Mouse (Mus musculus) left cerebral cortex, adult 18-20 months (tissue): Measurements from ENCODE around the gene Cep290. TPM values are rescaled to one million over a fixed set of nuclear protein-coding genes. Genes with fewer than 3 reads are reported as not detected.

Experiments
- DNase-seq, 2 experiments: peaks; one replicate each; pipeline ENCODE4 v3.0.0; 2021 to 2022; ENCODE audit warnings: low spot score in 2 of 2, mixed read lengths in 1 of 2
- total RNA-seq, 2 experiments: library from RNA; stranded (reverse); gene quantifications; 2 replicates each; pipeline ENCODE4 v1.2.3; 2021

Gene Cep290
- total RNA-seq, 2 experiments from 2014 or later, result 15.2 to 17.2 TPM

DNA sequence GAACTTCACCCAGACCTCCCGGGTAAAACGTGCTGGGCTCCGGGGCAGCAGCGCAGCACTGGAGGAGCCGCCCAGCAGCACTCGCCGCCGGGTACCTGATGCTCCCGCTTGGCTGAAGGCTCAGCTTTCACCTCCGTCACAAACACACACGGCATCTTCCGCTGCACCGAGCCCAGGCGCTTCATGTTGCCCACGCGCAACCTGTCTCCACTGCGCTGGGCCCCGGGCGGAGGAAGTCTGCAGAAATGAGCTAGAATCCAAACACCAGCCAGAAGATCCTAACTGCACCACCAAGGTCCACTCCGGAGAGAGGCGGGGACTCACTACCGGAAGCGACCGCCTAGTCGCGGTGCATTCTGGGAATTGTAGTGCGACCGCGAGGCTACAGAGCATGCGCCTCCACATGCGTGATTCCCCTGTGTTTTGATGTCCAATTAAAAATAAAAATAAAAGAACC lies 101.6 kb downstream of the Cep290 start:
- DNase-seq, result peak; percentile 94

DNA sequence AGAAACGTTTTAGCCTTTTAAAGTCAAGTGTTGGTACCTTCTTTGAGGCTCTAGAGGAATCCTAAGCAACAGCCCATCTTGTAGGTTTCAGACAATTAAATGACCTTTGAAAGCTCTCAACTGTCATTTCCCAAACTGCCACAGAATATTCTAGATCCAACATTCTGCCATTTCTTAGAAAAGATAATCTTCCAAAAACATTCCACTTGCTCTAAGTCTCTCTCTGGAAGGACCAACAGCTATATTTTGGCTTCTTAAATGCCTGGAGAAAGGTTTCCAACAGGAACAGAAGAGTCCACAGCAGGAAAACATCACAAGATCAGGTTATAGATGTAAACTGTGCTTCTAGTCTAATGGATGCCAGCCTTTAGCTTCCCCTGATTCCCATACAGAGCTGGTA lies 103.0 kb downstream of the Cep290 start, which contains the start of the genes 4930430F08Rik and 1700017N19Rik:
Gene 4930430F08Rik (minus strand): TSS at position 101 of the 400 bp plus-strand sequence.
Gene 1700017N19Rik (plus strand): TSS at position 162 of the 400 bp plus-strand sequence.
- no peak for DNase-seq

DNA sequence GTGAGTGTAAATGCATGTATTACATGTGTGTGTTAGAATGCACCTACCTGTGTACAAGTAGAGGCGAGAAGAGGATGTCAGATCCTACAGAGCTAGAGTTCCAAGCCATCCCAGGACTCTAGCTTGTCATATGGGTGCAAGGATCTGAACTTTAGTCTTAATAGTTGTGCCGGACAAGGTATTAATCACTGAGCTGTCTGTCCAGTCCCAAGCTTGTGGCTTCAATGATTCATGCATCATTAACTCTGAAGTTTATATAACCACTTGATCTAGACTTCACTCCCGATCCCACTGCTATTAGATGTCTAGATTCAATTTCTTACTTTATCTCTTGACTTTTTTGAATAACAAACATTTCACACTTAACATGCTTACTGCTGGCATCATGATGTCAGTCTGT lies 111.0 kb downstream of the Cep290 start:
- no peak for DNase-seq

DNA sequence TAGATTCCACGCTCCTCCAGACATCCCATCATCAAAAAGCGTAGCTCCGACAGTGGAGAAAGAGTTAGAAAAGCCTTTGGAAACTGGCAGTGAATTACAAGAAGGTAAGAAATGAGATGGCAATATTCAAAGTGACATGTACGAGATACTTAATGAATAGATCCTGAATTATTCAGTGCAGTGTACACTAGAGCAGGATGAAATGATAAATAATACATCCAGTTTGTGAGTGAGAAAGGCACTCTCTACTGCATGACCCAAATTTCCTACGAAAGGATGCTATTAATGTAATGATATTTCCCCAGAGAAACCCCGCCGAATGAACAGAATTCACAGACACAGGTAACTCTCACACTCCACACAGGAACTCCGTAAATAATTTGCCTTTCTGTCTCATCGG lies 116.2 kb downstream of the Cep290 start:
- no peak for DNase-seq

DNA sequence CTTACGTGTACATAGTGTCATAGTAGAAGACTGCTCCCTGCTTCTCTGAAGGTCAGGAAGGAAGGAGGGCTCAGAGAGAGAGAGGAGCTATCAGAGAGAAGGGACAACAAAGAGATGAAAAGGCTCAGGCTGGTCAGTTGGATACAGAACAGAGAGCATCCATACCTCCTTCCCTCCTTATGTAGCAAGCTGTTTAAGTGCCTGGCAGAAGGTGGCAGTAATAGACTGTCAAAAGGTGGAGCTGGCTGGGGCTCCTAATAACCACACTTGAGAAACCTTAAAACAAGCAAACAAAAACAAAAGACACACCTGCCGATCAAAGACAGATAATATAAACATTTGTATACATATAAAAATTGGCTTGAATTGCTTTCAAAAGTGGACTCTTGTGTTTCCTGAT lies 116.9 kb downstream of the Cep290 start:
- no peak for DNase-seq

DNA sequence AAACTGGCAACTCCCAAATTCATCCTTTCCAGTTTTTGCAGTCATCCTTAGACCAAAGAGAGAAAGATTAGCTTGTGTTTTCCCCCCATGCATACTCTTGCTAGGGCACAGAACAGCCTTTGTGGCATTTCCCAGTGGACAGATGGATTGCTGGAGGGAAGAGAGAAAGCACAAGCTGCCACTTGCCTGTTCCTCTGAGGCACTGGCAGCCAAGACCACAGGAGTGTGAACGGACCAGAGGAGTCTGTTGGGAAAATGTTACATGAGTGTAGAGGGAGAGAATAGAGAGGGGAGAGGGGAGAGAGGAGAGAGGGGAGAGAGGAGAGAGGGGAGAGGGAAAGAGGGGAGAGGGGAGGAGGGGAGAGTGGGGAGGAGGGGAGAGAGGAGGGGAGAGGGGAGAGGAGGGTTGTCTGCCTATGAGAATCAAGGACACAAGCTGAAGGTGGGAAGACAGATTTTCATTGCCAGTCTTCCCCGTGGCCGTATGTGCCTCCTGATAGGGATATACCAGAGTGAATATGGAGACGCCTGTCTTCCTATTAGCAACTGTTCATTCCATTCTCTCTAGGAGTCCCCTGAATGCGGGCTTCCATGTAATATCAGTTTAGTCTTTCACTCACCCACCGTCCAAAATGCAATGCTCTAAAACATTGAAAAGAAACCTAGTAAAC lies 130.0 kb downstream of the Cep290 start:
- no peak for DNase-seq

DNA sequence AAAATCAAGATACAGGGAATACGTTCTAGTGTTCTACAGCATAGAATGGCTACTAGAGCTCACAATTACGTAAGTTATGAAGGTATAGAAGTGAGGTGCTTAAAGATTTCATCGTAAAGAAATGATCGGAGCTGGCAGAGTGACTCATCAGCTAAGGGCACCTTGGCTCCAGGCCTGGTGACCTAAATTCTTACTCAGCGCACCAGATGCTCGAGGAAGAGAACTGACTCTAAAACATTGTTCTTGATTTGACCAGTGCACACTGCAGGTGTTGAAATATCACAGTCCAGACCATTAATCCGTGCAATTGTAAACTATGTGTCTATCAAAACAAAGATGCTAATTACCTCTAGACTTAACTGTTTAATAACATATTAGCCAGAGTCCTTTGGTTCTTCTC lies 132.1 kb downstream of the Cep290 start:
- no peak for DNase-seq

DNA sequence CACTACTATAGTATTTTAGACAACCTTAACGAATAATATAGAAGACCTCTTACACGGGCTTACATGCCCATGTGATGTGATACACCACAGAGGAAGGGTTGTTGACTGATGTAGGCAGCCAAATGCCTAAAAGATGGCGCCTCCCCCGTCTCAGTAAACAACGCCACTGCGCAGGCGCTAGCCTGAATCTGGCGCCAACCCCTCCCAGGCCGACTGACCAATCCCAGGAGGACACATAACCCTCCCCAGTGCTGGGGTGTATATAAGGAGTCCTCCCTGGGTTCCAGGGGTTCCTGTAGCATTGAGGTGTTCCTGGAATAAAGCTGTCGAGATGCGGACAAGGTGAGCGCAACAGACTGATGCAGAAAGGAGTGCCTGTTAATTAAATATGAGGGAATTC lies 132.7 kb downstream of the Cep290 start:
- DNase-seq, result no peak

DNA sequence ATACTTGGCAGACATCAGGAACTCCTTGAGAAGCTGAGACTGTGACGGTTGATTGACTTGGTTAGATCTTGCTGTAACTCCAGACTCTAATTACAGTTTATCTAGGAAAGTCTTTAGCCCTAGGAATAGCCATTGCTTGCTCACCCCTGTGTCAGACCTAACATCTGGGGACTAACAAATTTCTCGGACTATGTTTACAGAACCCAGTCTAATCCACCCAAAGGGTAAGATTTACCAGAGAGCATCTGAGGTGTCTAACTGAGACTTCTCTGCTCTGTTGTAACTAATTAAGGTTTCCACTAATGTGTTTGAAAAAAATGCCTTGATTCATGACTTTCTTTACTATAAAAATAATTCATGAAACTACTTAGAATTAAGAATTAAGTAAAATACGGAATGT lies 135.1 kb downstream of the Cep290 start:
- no peak for DNase-seq

Other genes with a start within 250 kb of the Cep290 start
- not detected for gene Gm4301, start 151.9 kb upstream of the Cep290 start, total RNA-seq
- gene Gm4302, start 146.7 kb upstream of the Cep290 start, total RNA-seq, result not detected
- not detected for gene Gm4303, start 141.6 kb upstream of the Cep290 start, total RNA-seq
- not detected for gene Gm4305, start 136.5 kb upstream of the Cep290 start, total RNA-seq
- gene Gm4307, start 126.2 kb upstream of the Cep290 start, total RNA-seq, result not detected
- not detected for gene Gm4312, start 105.0 kb upstream of the Cep290 start, total RNA-seq
- gene Tmtc3, start 208 bp upstream of the Cep290 start, total RNA-seq, result 10 to 100 TPM; 12.7 to 16.3 TPM
- 10 to 100 TPM; 23.3 to 24.0 TPM for gene 4930430F08Rik, start 102.9 kb downstream of the Cep290 start, total RNA-seq
- gene 1700017N19Rik, start 102.9 kb downstream of the Cep290 start, total RNA-seq, result not detected